8 mouse cellular contexts compared by ENCODE assay signal in genomic region chr11:97697891-97698529, GRCm38 (mm10). TPM values are rescaled to one million over a fixed set of nuclear protein-coding genes. Genes with fewer than 3 reads are reported as not detected.
DNase-seq lines count a peak whose midpoint lies in the region; ATAC-seq and TF ChIP-seq lines count a peak whose summit lies in the region.

No protein-coding gene starts in this region.

- WGBS in embryonic facial prominence, embryonic 15.5 days = under 1% methylated on average over 14 of the region's 14 CpGs
- under 1% methylated on average over 14 of the region's 14 CpGs for WGBS in limb, embryonic 12.5 days

- intact Hi-C loops in left cerebral cortex, adult 2 months (cut with DNase I) = loop anchor here (5.0 kb wide), 1 partner anchor 36 kb away; the partner anchor contains the start of gene Mllt6
- intact Hi-C loops in left cerebral cortex, postnatal 14 days (cut with DNase I) = loop anchor here (2.0 kb wide), 1 partner anchor 37 kb away; no protein-coding TSS in a partner anchor
- intact Hi-C loops in left cerebral cortex, postnatal 4 days (cut with DNase I) = loop anchor here (5.0 kb wide), 1 partner anchor 36 kb away; the partner anchor contains the start of gene Mllt6

- peak overlapping the region; percentile 89 for H3K4me2 ChIP-seq in embryonic facial prominence, embryonic 15.5 days (replicated peaks)
- H3K4me2 ChIP-seq in limb, embryonic 12.5 days = peak overlapping the region; percentile 88

- peaks cover 64% of the 10 kb centered on the region for H3K4me1 ChIP-seq in embryonic facial prominence, embryonic 15.5 days
- peaks cover 62% of the 10 kb centered on the region for H3K4me1 ChIP-seq in limb, embryonic 12.5 days (replicated peaks)

- no peaks in the 10 kb centered on the region for H3K36me3 ChIP-seq in embryonic facial prominence, embryonic 15.5 days
- peaks cover 14% of the 10 kb centered on the region; the same call in 1 of the 2 replicates for H3K36me3 ChIP-seq in limb, embryonic 12.5 days

- H3K4me3 ChIP-seq in left cerebral cortex, adult 2 months = peak overlapping the region; percentile 78
- H3K4me3 ChIP-seq in embryonic facial prominence, embryonic 15.5 days (replicated peaks) = peak overlapping the region; percentile 89
- peak overlapping the region; percentile 85 for H3K4me3 ChIP-seq in limb, embryonic 12.5 days (replicated peaks)

- DNase-seq in left cerebral cortex, adult 2 months (ENCODE audit: extremely low spot score in 1 of 2, low spot score in 2 of 2) = no peak
- no peak for DNase-seq in left cerebral cortex, postnatal 14 days (ENCODE audit: low spot score in 2 of 2)
- peak; percentile 66 for DNase-seq in retina, postnatal 1 day
- no peak for DNase-seq in left cerebral cortex, postnatal 4 days
- DNase-seq in spleen, adult 12 weeks (ENCODE audit: low spot score) = no peak
- no peak for DNase-seq in spleen, postnatal 14 days (ENCODE audit: low spot score in 2 of 2)

- no peak for ATAC-seq in embryonic facial prominence, embryonic 15.5 days (ENCODE audit: insufficient number of reproducible peaks, low FRiP score, low TSS enrichment, low read depth)
- ATAC-seq in limb, embryonic 12.5 days (ENCODE audit: insufficient number of reproducible peaks, insufficient read depth, low FRiP score, low TSS enrichment, low read depth) = no peak; the same call in 1 of the 2 replicates

- no peaks in the 10 kb centered on the region for H3K9me3 ChIP-seq in embryonic facial prominence, embryonic 15.5 days (replicated peaks)
- H3K9me3 ChIP-seq in limb, embryonic 12.5 days = no peaks in the 10 kb centered on the region

- no peaks in the 10 kb centered on the region for H3K27me3 ChIP-seq in embryonic facial prominence, embryonic 15.5 days
- no peaks in the 10 kb centered on the region for H3K27me3 ChIP-seq in limb, embryonic 12.5 days

- TF ChIP-seq CTCF in left cerebral cortex, adult 2 months (IDR thresholded peaks at IDR 0.05) = no peak

- peak overlapping the region; percentile 91 for H3K9ac ChIP-seq in embryonic facial prominence, embryonic 15.5 days
- H3K9ac ChIP-seq in limb, embryonic 12.5 days (replicated peaks) = peak overlapping the region; percentile 91

- peak overlapping the region; percentile 85 for H3K27ac ChIP-seq in left cerebral cortex, adult 2 months
- H3K27ac ChIP-seq in embryonic facial prominence, embryonic 15.5 days (replicated peaks) = peak overlapping the region; percentile 99
- peak overlapping the region; percentile 97 for H3K27ac ChIP-seq in limb, embryonic 12.5 days

RNA-seq across cellular contexts. Expression of gene Pcgf2, which starts 2.3 kb away (rescaled TPM):
- 10 to 100 TPM; 36.2 to 39.6 TPM for total RNA-seq in left cerebral cortex, adult 2 months (2021)
- 10 to 100 TPM; 31.3 to 35.8 TPM for total RNA-seq in left cerebral cortex, postnatal 14 days (2021)
- 12.0 and 12.6 TPM in 2 replicates for polyA plus RNA-seq in embryonic facial prominence, embryonic 15.5 days (2015; fragmentation: Nextera tagmentation; extraction: Ambion mirVana)
- polyA plus RNA-seq in limb, embryonic 12.5 days (2016; fragmentation: Nextera tagmentation; extraction: Ambion mirVana) = 20.2 and 20.3 TPM in 2 replicates
- 100 to 1,000 TPM; 100 to 104 TPM for total RNA-seq in left cerebral cortex, postnatal 4 days (2021)

RNA-seq across cellular contexts. Expression of gene Psmb3, which starts 5.2 kb away (rescaled TPM):
- total RNA-seq in left cerebral cortex, adult 2 months (2021) = 100 to 1,000 TPM; 113 to 123 TPM
- total RNA-seq in left cerebral cortex, postnatal 14 days (2021) = 100 to 1,000 TPM; 133 to 136 TPM
- polyA plus RNA-seq in embryonic facial prominence, embryonic 15.5 days (2015; fragmentation: Nextera tagmentation; extraction: Ambion mirVana) = 440 and 475 TPM in 2 replicates
- 481 TPM in 2 replicates for polyA plus RNA-seq in limb, embryonic 12.5 days (2016; fragmentation: Nextera tagmentation; extraction: Ambion mirVana)
- 100 to 1,000 TPM; 168 to 172 TPM for total RNA-seq in left cerebral cortex, postnatal 4 days (2021)

RNA-seq across cellular contexts. Expression of gene Cisd3, which starts 12.4 kb away (rescaled TPM):
- 10 to 100 TPM; 47.7 to 57.6 TPM for total RNA-seq in left cerebral cortex, adult 2 months (2021)
- total RNA-seq in left cerebral cortex, postnatal 14 days (2021) = 10 to 100 TPM; 36.7 to 38.9 TPM
- polyA plus RNA-seq in embryonic facial prominence, embryonic 15.5 days (2015; fragmentation: Nextera tagmentation; extraction: Ambion mirVana) = 30.7 and 32.7 TPM in 2 replicates
- polyA plus RNA-seq in limb, embryonic 12.5 days (2016; fragmentation: Nextera tagmentation; extraction: Ambion mirVana) = 10.0 and 11.3 TPM in 2 replicates
- 10 to 100 TPM; 25.8 to 28.5 TPM for total RNA-seq in left cerebral cortex, postnatal 4 days (2021)

RNA-seq across cellular contexts. Expression of gene Mllt6, which starts 34.8 kb away (rescaled TPM):
- total RNA-seq in left cerebral cortex, adult 2 months (2021) = 100 to 1,000 TPM; 143 to 147 TPM
- total RNA-seq in left cerebral cortex, postnatal 14 days (2021) = 10 to 100 TPM; 79.8 to 80.1 TPM
- 2.6 and 3.2 TPM in 2 replicates for polyA plus RNA-seq in embryonic facial prominence, embryonic 15.5 days (2015; fragmentation: Nextera tagmentation; extraction: Ambion mirVana)
- 2.8 and 2.9 TPM in 2 replicates for polyA plus RNA-seq in limb, embryonic 12.5 days (2016; fragmentation: Nextera tagmentation; extraction: Ambion mirVana)
- 10 to 100 TPM; 60.2 to 67.1 TPM for total RNA-seq in left cerebral cortex, postnatal 4 days (2021)

RNA-seq across cellular contexts. Expression of gene Pip4k2b, which starts 46.5 kb away (rescaled TPM):
- total RNA-seq in left cerebral cortex, adult 2 months (2021) = 100 to 1,000 TPM; 114 to 117 TPM
- total RNA-seq in left cerebral cortex, postnatal 14 days (2021) = 100 to 1,000 TPM; 121 to 124 TPM
- 1.7 and 2.0 TPM in 2 replicates for polyA plus RNA-seq in embryonic facial prominence, embryonic 15.5 days (2015; fragmentation: Nextera tagmentation; extraction: Ambion mirVana)
- polyA plus RNA-seq in limb, embryonic 12.5 days (2016; fragmentation: Nextera tagmentation; extraction: Ambion mirVana) = 2.2 and 2.7 TPM in 2 replicates
- total RNA-seq in left cerebral cortex, postnatal 4 days (2021) = 100 to 1,000 TPM; 180 to 185 TPM
